In the genomic region with DNA sequence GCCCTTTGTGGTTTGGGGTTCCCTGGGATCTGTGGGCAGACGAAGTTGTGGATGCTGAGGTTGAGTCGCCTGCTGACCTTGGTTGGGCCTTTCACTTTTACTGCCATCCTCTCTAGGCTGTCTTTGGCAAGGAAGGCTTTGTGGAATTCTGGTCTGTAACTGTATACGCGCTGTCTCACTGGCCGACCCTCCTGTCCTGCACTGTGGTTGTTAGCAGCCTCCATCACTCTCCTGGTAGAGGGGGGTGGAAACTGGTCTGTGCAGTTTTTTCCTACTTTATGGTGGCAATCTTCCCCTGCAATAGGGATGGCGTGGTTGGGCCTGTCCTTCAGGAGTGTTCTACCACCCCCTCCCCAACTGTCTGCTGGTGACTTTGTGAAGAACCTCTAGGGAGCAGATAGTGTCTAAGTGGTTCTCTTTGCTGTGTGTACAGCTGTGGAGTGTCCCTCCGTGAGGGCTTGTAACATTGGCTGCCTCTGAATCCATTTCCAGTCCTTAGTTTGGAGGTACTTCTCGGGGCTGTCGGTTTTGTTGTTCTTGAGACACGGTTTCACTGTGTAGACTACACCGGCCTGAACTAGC, we compare ENCODE assay signal across 11 mouse cellular contexts. TPM values are rescaled to one million over a fixed set of nuclear protein-coding genes. Genes with fewer than 3 reads are reported as not detected.
DNase-seq lines count a peak whose midpoint lies in the region; ATAC-seq and TF ChIP-seq lines count a peak whose summit lies in the region.
"Had no signal": no experiment of that assay in that cellular context is flagged by ENCODE, and none has a peak within 500 bp of the region (broad histone marks: within the 10 kb centered on the region; RNA-seq: fewer than 3 reads in every experiment).

No protein-coding gene starts in this region.

- no peak for ATAC-seq in hindbrain, embryonic 11.5 days (ENCODE audit: low FRiP score)
- ATAC-seq in hindbrain, embryonic 16.5 days: no peak

- no peaks in the 10 kb centered on the region for H3K4me1 ChIP-seq in hindbrain, embryonic 11.5 days (replicated peaks; ENCODE audit: control insufficient read depth, insufficient read depth, low read length)
- H3K4me1 ChIP-seq in hindbrain, embryonic 16.5 days (ENCODE audit: control insufficient read depth, insufficient read depth, low read depth, low read length): no peaks in the 10 kb centered on the region
- H3K4me1 ChIP-seq in testis, adult 2 months (ENCODE audit: control insufficient read depth, insufficient read depth, low read length): peaks cover 11% of the 10 kb centered on the region
- peaks cover 11% of the 10 kb centered on the region for H3K4me1 ChIP-seq in embryonic fibroblast, embryonic 13.5 days (ENCODE audit: control insufficient read depth, insufficient read depth, low read length)

- no peak overlapping the region; the same call in 1 of the 2 replicates for H3K27ac ChIP-seq in hindbrain, embryonic 11.5 days (ENCODE audit: low read depth, low read length)
- H3K27ac ChIP-seq in hindbrain, embryonic 16.5 days (ENCODE audit: low read depth, low read length): no peak overlapping the region
- H3K27ac ChIP-seq in testis, adult 2 months (ENCODE audit: control insufficient read depth, insufficient read depth, low read depth, low read length): peak overlapping the region; percentile 44
- H3K27ac ChIP-seq in embryonic fibroblast, embryonic 13.5 days (ENCODE audit: insufficient read depth, low read length): peak overlapping the region; percentile 98
- H3K27ac ChIP-seq: forebrain, embryonic 15.5 days had no signal

- TF ChIP-seq CTCF in testis, adult 2 months (IDR thresholded peaks at IDR 0.05; ENCODE audit: control insufficient read depth, insufficient read depth, insufficient replicate concordance, low read depth, low read length): no peak
- TF ChIP-seq CTCF in embryonic fibroblast, embryonic 13.5 days (IDR thresholded peaks at IDR 0.05; ENCODE audit: borderline replicate concordance, insufficient read depth, low read length): no peak

- H3K9me3 ChIP-seq in hindbrain, embryonic 11.5 days (ENCODE audit: control insufficient read depth, low read length): no peaks in the 10 kb centered on the region
- H3K9me3 ChIP-seq in hindbrain, embryonic 16.5 days (ENCODE audit: control insufficient read depth, low read length): no peaks in the 10 kb centered on the region
- H3K9me3 ChIP-seq: forebrain, embryonic 15.5 days had no signal

- H3K27me3 ChIP-seq in hindbrain, embryonic 11.5 days (ENCODE audit: control insufficient read depth, insufficient read depth, low read length): no peaks in the 10 kb centered on the region
- H3K27me3 ChIP-seq in hindbrain, embryonic 16.5 days (replicated peaks; ENCODE audit: control insufficient read depth, insufficient read depth, low read length): no peaks in the 10 kb centered on the region
- no peaks in the 10 kb centered on the region for H3K27me3 ChIP-seq in testis, adult 2 months (ENCODE audit: control insufficient read depth, insufficient read depth, low read length)
- H3K27me3 ChIP-seq: forebrain, embryonic 15.5 days had no signal

- H3K4me2 ChIP-seq in hindbrain, embryonic 11.5 days (replicated peaks; ENCODE audit: low read depth, low read length): no peak overlapping the region
- H3K4me2 ChIP-seq in hindbrain, embryonic 16.5 days (ENCODE audit: low read length): no peak overlapping the region
- H3K4me2 ChIP-seq: forebrain, embryonic 15.5 days had no signal

- H3K36me3 ChIP-seq in hindbrain, embryonic 11.5 days (ENCODE audit: control insufficient read depth, insufficient read depth, low read length): peaks cover 9% of the 10 kb centered on the region
- H3K36me3 ChIP-seq in hindbrain, embryonic 16.5 days (ENCODE audit: control insufficient read depth, insufficient read depth, low read length): peaks cover 12% of the 10 kb centered on the region; the same call in 1 of the 2 replicates
- no peaks in the 10 kb centered on the region for H3K36me3 ChIP-seq in testis, adult 2 months (ENCODE audit: control insufficient read depth, insufficient read depth, low read length)

- H3K4me3 ChIP-seq in hindbrain, embryonic 11.5 days (ENCODE audit: low read depth, low read length): no peak overlapping the region
- no peak overlapping the region for H3K4me3 ChIP-seq in hindbrain, embryonic 16.5 days (ENCODE audit: low read length)
- H3K4me3 ChIP-seq in testis, adult 2 months (ENCODE audit: control insufficient read depth, low read depth, low read length): peak overlapping the region; percentile 2
- H3K4me3 ChIP-seq in embryonic fibroblast, embryonic 13.5 days (ENCODE audit: insufficient read depth, low read length): no peak overlapping the region
- H3K4me3 ChIP-seq: forebrain, embryonic 15.5 days had no signal

- WGBS in hindbrain, embryonic 11.5 days: 79% methylated on average over 11 of the region's 11 CpGs
- WGBS in hindbrain, embryonic 16.5 days: 75% methylated on average over 11 of the region's 11 CpGs

- H3K9ac ChIP-seq in hindbrain, embryonic 11.5 days (ENCODE audit: low read depth, low read length): no peak overlapping the region
- H3K9ac ChIP-seq in hindbrain, embryonic 16.5 days (ENCODE audit: low read depth, low read length): no peak overlapping the region
- H3K9ac ChIP-seq: forebrain, embryonic 15.5 days had no signal

- TF ChIP-seq POLR2A in testis, adult 2 months (IDR thresholded peaks at IDR 0.05; ENCODE audit: control insufficient read depth, low read depth, low read length): peak; percentile 35; the same call in 1 of the 2 replicates
- TF ChIP-seq POLR2A in embryonic fibroblast, embryonic 13.5 days (IDR thresholded peaks at IDR 0.05; ENCODE audit: low read depth, low read length): no peak

- peak; percentile 9 for DNase-seq in hindbrain, embryonic 11.5 days (ENCODE audit: low spot score)
- no peak for DNase-seq in testis, postnatal 10 days (ENCODE audit: low spot score)
- DNase-seq in natural killer cell, adult 2 months (ENCODE audit: low spot score in 2 of 2): no peak
- no peak for DNase-seq in thymus, postnatal 14 days
- DNase-seq: adrenal gland, postnatal 14 days; cerebellum, adult 9-10 months; lung, postnatal 36 days had no signal

RNA-seq across cellular contexts. Expression of gene Ltc4s, which starts 14.4 kb away (rescaled TPM):
- 0.94 and 1.3 TPM in 2 replicates for polyA plus RNA-seq in hindbrain, embryonic 11.5 days (2014; fragmentation: Nextera tagmentation; extraction: Ambion mirVana)
- polyA plus RNA-seq in hindbrain, embryonic 16.5 days (2015; fragmentation: Nextera tagmentation; extraction: Ambion mirVana): 2.2 and 3.4 TPM in 2 replicates
- polyA plus RNA-seq in testis, adult 2 months (2012; rRNA removed): 11.0 and 15.5 TPM in 2 replicates
- polyA plus RNA-seq in embryonic fibroblast, embryonic 13.5 days (2011; ENCODE audit: insufficient read length, low read depth, missing spikeins): 0.83 TPM in 1 of 2 replicates, not detected in the other

RNA-seq across cellular contexts. Expression of gene Maml1, which starts 39.3 kb away (rescaled TPM):
- polyA plus RNA-seq in hindbrain, embryonic 11.5 days (2014; fragmentation: Nextera tagmentation; extraction: Ambion mirVana): 9.2 and 10.1 TPM in 2 replicates
- polyA plus RNA-seq in hindbrain, embryonic 16.5 days (2015; fragmentation: Nextera tagmentation; extraction: Ambion mirVana): 1.9 and 2.3 TPM in 2 replicates
- polyA plus RNA-seq in testis, adult 2 months (2012; rRNA removed): 4.2 TPM in 2 replicates
- 28.9 and 37.3 TPM in 2 replicates for polyA plus RNA-seq in embryonic fibroblast, embryonic 13.5 days (2011; ENCODE audit: insufficient read length, low read depth, missing spikeins)

RNA-seq across cellular contexts. Expression of gene Mgat4b, which starts 42.1 kb away (rescaled TPM):
- 17.9 and 19.6 TPM in 2 replicates for polyA plus RNA-seq in hindbrain, embryonic 11.5 days (2014; fragmentation: Nextera tagmentation; extraction: Ambion mirVana)
- polyA plus RNA-seq in hindbrain, embryonic 16.5 days (2015; fragmentation: Nextera tagmentation; extraction: Ambion mirVana): 15.6 and 30.9 TPM in 2 replicates
- polyA plus RNA-seq in testis, adult 2 months (2012; rRNA removed): 19.5 and 20.8 TPM in 2 replicates
- 35.1 and 41.8 TPM in 2 replicates for polyA plus RNA-seq in embryonic fibroblast, embryonic 13.5 days (2011; ENCODE audit: insufficient read length, low read depth, missing spikeins)

RNA-seq across cellular contexts. Expression of gene Sqstm1, which starts 42.1 kb away (rescaled TPM):
- polyA plus RNA-seq in hindbrain, embryonic 11.5 days (2014; fragmentation: Nextera tagmentation; extraction: Ambion mirVana): 165 and 188 TPM in 2 replicates
- 448 and 480 TPM in 2 replicates for polyA plus RNA-seq in hindbrain, embryonic 16.5 days (2015; fragmentation: Nextera tagmentation; extraction: Ambion mirVana)
- polyA plus RNA-seq in testis, adult 2 months (2012; rRNA removed): 43.2 and 46.7 TPM in 2 replicates
- polyA plus RNA-seq in embryonic fibroblast, embryonic 13.5 days (2011; ENCODE audit: insufficient read length, low read depth, missing spikeins): 332 and 376 TPM in 2 replicates

Comparison
In these comparisons a context has a peak if more than half of its experiments do, and no peak if none do; other contexts are left out.
1. H3K27ac ChIP-seq: peak in testis, adult 2 months (single experiment) and embryonic fibroblast, embryonic 13.5 days (single experiment); none in hindbrain, embryonic 11.5 days (single experiment) and hindbrain, embryonic 16.5 days (single experiment).